Mouse (Mus musculus) embryonic fibroblast, embryonic 13.5 days (primary cell): ENCODE data around the gene Mthfr.

Experiments used
- CTCF ChIP-seq: IDR thresholded peaks from 2 replicates; pipeline ENCODE4 v1.5.1; 2011; ENCODE audit warnings: mild to moderate bottlenecking, control low read depth, low read length, moderate library complexity, borderline replicate concordance; ENCODE audit not compliant: insufficient read depth
- POLR2A ChIP-seq: IDR thresholded peaks from 2 replicates; pipeline ENCODE4 v1.6.1; 2011; ENCODE audit warnings: low read depth, mild to moderate bottlenecking, control low read depth, low read length, moderate library complexity

DNA sequence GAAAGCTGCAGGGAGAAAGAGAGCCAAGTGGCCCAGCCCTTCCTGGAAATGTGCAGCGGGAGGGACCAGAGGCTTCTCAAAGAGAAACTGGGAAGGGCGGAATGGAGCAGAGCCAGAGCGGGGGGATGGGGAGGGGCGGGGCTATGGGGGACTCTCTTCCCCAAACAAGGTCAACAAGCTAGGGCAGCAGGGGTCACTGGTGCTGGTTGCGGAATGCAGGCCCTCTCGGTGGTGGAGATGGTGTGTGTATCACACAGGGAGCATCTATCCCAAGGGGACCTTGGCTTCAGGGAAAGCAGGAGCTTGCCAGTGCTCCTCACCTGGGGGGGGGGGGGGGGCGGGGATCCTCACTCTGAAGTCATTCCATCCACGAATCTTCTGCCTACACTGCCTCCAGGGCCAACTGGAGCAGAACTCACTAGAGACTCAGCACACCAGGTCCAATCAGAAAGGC lies 45.4 kb downstream of the Mthfr start:
- TF ChIP-seq CTCF (no peak), POLR2A (no peak)
